Mouse (Mus musculus) spleen, adult 2 months (tissue): ENCODE results near the gene Sdk1.

ENCODE experiments used
- CTCF ChIP-seq: fragments of 200-500 bp; IDR thresholded peaks from 2 replicates; pipeline ENCODE4 v1.5.1; 2011; ENCODE audit warnings: mild to moderate bottlenecking, inconsistent platforms; ENCODE audit not compliant: insufficient read depth, insufficient read length, insufficient replicate concordance; ENCODE audit errors: extremely low read depth
- POLR2A ChIP-seq: fragments of 200-500 bp; IDR thresholded peaks from 2 replicates; pipeline ENCODE4 v1.6.1; 2011; ENCODE audit warnings: low read depth, low read length, inconsistent platforms

- TF ChIP-seq POLR2A (no peak), CTCF (no peak)
These were observed 448.3 kb downstream of the Sdk1 start for GRCm38 (mm10) chr5:141689442-141690105.
